Mouse (Mus musculus) spleen, adult 18-20 months (tissue): Measurements from ENCODE around the gene Avpr2.
A peak's percentile ranks its signal among the peaks of the same experiment; 100 is the strongest.

Experiments
- DNase-seq, 2 experiments: peaks; one replicate each; pipeline ENCODE4 v3.0.0; 2022; ENCODE audit warnings: mixed read lengths in 2 of 2

Gene Avpr2

GRCm38 (mm10) chrX:73891551-73892152 lies at the start of gene Avpr2:
Gene Avpr2, plus strand, starts transcription at chrX:73892102.
- DNase-seq: no peak

GRCm38 (mm10) chrX:73854326-73855086 lies 37.4 kb upstream of the Avpr2 start:
- no peak for DNase-seq

DNA sequence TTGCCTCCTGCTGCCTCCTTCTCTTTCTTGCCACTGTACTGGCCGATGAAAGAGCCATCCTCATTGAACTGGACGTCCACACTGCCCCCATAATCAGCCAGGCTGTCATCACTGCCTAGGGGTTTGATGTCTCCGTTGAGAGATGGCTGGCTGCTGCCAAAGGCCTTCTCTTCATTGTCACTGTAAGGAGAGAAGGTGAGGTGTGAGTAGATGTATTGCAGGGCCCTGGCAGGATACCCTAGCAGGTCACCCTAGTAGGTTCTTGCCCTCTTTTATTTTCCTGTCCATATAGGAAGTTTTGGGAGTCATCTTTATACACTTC lies 36.9 kb upstream of the Avpr2 start:
- DNase-seq: no peak

GRCm38 (mm10) chrX:73864692-73865091 lies 27.2 kb upstream of the Avpr2 start:
- no peak for DNase-seq

GRCm38 (mm10) chrX:73867256-73867655 lies 24.6 kb upstream of the Avpr2 start:
- no peak for DNase-seq

GRCm38 (mm10) chrX:73867852-73868251 lies 24.1 kb upstream of the Avpr2 start:
- DNase-seq: no peak

DNA sequence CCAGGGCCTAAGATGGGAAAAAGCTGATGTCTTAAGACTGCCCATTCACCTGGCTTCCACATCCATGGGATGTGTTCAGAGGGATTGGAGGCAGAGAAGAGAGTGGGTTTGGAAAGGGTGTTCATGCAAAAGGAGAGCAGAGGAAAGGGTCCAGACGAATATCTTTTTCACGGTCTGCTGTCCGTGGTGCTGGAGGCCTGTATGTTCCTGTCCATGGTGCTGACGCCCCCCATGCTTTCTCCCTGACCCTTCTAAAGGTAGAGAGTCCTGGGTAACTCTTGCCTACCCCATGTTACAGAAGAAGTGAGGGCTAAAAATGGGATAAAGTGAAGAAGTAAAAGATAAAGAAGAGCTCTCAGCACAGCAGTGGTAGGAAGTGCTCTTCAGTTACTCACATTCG lies 22.6 kb upstream of the Avpr2 start:
- DNase-seq: peak in 1 of 2 experiments; percentile 5

GRCm38 (mm10) chrX:73871474-73871873 lies 20.4 kb upstream of the Avpr2 start:
- DNase-seq: no peak

GRCm38 (mm10) chrX:73871956-73872355 lies 19.9 kb upstream of the Avpr2 start:
- no peak for DNase-seq

GRCm38 (mm10) chrX:73875881-73876280 lies 16.0 kb upstream of the Avpr2 start:
- no peak for DNase-seq

DNA sequence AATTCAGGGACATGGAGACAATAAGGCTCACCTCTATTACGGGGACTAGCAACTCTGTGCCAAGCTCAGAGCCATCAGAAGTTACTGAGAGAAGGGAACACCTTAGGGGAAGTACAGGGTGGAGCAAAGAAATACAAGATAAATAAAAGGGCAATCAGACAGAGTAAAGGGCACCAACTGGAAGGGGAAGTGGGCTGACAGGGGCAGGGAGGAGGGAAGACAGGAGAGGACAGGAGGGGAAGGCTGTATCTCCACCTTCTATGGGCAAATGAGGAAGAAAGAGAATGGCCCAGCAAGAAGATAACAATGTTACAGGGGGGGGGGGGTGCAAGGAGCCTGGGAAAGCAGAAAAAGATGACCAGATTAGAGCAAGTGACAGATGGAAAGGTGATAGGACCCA lies 14.9 kb upstream of the Avpr2 start:
- DNase-seq: no peak

DNA sequence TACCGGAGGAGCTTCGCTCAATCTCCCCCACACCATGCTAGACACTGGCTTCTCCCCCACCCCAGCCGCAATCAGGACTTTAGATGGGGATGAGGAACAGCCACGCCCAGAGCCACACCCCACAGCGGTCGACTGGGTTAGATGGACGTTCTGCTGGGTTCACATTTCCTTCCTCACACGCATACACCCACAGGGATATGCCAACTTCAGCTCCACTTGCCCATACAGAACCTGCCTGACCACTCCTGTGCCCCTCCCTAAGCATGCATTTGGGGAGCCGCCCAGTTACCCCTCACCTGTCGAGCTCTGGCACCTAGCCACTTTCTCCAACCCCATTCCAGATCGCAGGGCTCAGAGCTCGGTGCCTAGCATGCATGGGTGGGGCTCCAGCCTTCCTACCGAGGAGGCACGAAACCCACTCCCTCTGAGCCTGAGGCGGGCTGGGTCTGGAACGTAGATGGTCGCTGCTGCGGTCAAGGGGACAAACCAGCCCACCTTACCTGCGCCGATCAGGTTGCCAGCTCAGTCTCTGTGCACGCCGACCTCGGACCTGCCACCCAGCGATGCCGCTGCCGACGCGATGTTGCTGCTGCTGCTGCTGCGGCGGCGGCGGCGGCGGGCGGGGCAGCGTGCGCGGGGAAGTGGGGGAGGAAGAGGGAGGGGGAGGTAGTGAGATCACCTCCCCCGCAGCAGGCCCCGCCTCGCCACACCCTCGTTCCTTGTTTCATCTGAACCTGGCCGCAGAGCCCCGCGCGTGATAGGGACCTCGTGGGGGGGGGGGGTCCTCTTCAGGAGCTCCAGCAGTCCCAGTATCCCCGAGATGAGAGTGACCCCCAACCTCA lies 11.5 kb upstream of the Avpr2 start:
- peak; percentile 39 to 63 for DNase-seq

GRCm38 (mm10) chrX:73881036-73881427 lies 10.9 kb upstream of the Avpr2 start:
- DNase-seq: no peak

DNA sequence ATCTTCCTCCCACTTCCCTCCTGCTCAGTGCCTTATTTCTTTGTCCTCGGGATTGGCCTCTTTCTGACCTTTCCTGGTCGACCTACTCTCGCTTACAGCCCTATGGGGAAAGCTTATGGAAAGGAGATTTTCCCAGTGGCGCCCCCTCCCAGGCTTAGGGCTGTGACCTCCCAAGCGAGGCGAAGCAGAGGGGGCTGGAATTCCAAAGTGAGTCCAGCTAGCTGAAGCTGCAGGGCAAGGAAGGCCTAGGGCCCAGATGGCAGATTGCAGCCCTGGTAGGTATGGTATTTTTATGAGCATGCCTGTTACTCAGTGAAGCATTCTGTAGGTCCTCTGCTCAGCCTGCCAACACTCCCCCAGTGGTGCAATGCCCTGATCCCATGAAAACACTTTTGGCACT lies 10.4 kb upstream of the Avpr2 start:
- DNase-seq: no peak

- no peak for DNase-seq
Measured at GRCm38 (mm10) chrX:73892833-73893232, 931 bp downstream of the Avpr2 start.

GRCm38 (mm10) chrX:73895719-73896118 lies 3.8 kb downstream of the Avpr2 start, which contains the start of gene L1cam:
Gene L1cam, minus strand, starts transcription at chrX:73896105.
- peak; percentile 21 to 58 for DNase-seq

DNA sequence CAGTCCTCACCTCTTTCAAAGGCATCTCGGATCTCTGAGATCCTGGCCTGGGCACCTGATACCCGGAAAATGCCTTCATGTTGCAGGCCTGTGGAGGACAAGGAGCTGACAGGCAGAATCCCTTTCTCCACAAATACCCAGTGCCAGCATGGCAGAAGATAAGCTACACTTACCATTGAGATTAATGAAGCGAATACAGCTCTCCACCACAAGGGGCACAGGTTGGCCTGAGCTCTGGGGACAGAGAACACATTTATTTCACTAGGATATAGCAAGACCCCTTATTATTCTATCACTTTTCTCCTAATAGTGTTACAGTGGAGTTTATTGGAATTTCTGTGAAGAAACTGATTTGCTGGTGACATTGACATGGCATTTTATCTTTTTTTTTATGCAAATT lies 6.1 kb downstream of the Avpr2 start:
- DNase-seq: no peak

- no peak for DNase-seq
Measured at GRCm38 (mm10) chrX:73910049-73910448, 18.1 kb downstream of the Avpr2 start.

- DNase-seq: no peak
Measured at GRCm38 (mm10) chrX:73910451-73910850, 18.5 kb downstream of the Avpr2 start.

DNA sequence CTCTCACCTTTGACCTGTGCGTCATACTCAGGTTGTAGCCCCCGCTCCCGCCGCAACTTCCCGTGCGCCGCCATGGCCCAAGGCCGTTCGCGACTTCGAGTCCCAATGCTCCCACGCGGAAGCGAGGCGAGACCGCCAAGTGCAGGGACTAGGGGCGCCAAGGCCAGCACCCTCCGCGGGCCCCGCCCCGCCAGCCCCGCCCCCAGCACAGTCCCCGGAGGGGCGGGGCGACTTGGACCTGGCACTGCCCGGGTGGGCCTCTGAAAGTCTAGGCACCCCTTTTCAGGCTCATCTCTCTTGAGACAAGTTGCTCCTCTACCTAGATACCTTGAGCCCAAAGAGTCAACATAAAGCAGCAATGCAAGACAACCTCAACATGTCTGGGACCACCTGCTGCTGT lies 19.3 kb downstream of the Avpr2 start:
- DNase-seq: peak; percentile 69 to 72

- DNase-seq: peak; percentile 55 to 57
Measured at GRCm38 (mm10) chrX:73911588-73911987, 19.7 kb downstream of the Avpr2 start.

GRCm38 (mm10) chrX:73914827-73915703 lies 23.2 kb downstream of the Avpr2 start:
- DNase-seq: peak; percentile 71 to 81

- DNase-seq: no peak
Measured at GRCm38 (mm10) chrX:73916945-73917344, 25.0 kb downstream of the Avpr2 start.
